Mouse (Mus musculus) right cerebral cortex, postnatal 10 days (tissue): ENCODE measurements around the gene Mymx.
A peak's percentile ranks its signal among the peaks of the same experiment; 100 is the strongest.
"Not testable (repeated sequence)": the region's sequence is repeated elsewhere in the genome, so short reads cannot be mapped to it uniquely, and the experiment has no call there.

Source experiments
- DNase-seq, 2 experiments: peaks; one replicate each; pipeline ENCODE4 v3.0.0; 2021; ENCODE audit warnings: low spot score in 2 of 2

The Mymx gene

GRCm38 (mm10) chr17:45601877-45602304 lies at the start of gene Mymx:
Gene Mymx (minus strand): TSS chr17:45602102.
- DNase-seq: no peak

DNA sequence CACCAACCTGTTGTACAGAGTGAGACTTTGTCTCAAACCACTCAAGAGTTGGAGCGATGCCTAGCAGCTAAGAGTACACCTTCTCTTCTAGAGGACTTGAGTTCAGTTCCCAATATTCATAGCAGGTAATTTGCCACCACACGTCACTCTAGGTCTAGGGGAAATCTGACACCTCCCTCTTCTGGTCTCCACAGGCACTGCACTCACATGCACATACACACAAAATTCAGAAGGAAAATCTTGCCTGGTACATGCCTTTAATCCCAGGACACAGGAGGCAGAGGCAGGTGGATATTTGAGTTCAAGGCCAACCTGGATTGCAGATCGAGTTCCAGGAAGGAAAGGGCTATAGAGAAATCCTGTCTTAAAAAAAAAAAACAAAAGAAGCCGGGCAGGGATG lies 42.3 kb upstream of the Mymx start:
- no peak for DNase-seq

DNA sequence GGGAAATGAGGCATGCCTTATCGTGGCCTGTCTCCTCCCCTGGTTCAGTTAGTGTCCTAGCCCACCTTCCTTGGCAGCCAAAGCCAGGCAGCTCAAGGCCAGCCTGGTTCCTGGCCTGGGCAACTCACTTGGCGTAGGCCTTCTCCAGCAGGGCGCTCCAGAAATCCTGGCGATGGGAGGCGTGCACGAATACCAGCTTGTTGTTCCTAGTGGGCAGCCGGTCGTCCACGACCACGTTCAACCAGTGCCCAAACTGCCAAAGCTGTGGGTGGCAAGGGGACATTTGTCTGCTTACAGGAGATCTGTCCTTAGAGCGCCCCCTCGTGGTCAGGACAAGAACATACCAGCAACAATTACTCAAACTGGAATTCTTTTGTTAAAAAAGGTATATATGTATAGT lies 40.8 kb upstream of the Mymx start:
- peak; percentile 77 to 82 for DNase-seq

GRCm38 (mm10) chr17:45641981-45642380 lies 40.1 kb upstream of the Mymx start:
- DNase-seq: no peak

- DNase-seq: no peak
Observed at GRCm38 (mm10) chr17:45638596-45639295, 36.8 kb upstream of the Mymx start.

- DNase-seq: no peak
Observed at GRCm38 (mm10) chr17:45634033-45634432, 32.1 kb upstream of the Mymx start.

DNA sequence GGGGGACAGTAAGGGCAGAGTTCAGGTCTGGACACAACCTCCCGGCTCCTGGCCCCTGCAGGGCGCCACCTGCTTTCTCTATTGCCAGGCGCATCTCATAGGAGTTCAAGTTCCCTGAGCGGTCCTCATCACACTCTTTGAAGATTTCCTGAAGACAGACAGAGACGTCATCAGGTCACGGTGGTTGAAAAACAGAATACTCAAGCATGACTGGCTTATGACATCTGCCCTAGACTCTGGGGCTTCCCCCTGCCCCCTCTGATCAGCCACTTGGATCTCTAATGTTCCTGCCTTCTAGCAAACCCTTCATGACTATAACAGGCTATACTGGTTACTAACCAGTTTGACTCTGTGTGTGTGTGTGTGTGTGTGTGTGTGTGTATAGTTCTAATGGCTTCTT lies 30.0 kb upstream of the Mymx start:
- DNase-seq: no peak

- no peak for DNase-seq
Observed at GRCm38 (mm10) chr17:45630992-45631391, 29.1 kb upstream of the Mymx start.

- peak; percentile 81 to 86 for DNase-seq
Observed at GRCm38 (mm10) chr17:45629861-45630694, 28.2 kb upstream of the Mymx start.

GRCm38 (mm10) chr17:45628885-45629855 lies 27.3 kb upstream of the Mymx start:
- no peak for DNase-seq

GRCm38 (mm10) chr17:45628160-45628559 lies 26.3 kb upstream of the Mymx start:
- DNase-seq: no peak

- DNase-seq: peak; percentile 83 to 85
Observed at GRCm38 (mm10) chr17:45626577-45627134, 24.8 kb upstream of the Mymx start.

DNA sequence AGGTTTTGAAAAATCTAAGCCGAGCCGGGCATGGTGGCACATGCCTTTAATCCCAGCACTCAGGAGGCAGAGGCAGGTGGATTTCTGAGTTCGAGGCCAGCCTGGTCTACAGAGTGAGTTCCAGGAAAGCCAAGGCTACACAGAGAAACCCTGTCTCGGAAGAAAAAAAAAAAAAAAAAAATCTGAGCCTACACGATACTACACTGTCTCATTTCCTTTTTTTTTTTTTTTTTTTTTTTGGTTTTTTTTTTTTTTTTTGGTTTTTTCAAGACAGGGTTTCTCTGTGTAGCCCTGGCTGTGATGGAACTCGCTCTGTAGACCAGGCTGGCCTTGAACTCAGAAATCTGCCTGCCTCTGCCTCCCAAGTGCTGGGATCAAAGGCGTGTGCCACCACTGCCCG lies 21.5 kb upstream of the Mymx start:
- not testable (repeated sequence) for DNase-seq

GRCm38 (mm10) chr17:45619386-45620256 lies 17.7 kb upstream of the Mymx start:
- no peak for DNase-seq

GRCm38 (mm10) chr17:45618941-45619385 lies 17.1 kb upstream of the Mymx start:
- no peak for DNase-seq

GRCm38 (mm10) chr17:45617655-45618054 lies 15.8 kb upstream of the Mymx start:
- no peak for DNase-seq

DNA sequence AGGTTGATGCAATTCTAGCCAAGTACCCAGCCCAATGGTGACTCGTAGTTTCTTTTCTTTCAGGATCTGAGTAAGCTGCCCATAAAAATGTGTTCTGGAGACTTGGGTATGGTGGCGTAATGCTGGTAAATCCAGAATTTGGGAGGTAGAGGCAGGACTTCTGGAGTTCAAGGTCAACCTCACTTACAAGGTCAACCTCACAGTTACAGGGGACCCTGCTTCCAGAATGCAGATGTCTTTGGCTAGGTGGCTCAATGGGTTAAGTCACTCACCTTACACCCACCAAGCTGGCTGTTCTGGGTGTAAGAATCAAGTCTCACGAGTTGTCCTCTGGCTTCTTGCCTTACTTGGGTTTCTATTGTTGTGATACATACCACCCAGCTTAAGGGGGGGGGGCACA lies 14.8 kb upstream of the Mymx start:
- no peak for DNase-seq

- no peak for DNase-seq
Observed at GRCm38 (mm10) chr17:45616046-45616650, 14.2 kb upstream of the Mymx start.

DNA sequence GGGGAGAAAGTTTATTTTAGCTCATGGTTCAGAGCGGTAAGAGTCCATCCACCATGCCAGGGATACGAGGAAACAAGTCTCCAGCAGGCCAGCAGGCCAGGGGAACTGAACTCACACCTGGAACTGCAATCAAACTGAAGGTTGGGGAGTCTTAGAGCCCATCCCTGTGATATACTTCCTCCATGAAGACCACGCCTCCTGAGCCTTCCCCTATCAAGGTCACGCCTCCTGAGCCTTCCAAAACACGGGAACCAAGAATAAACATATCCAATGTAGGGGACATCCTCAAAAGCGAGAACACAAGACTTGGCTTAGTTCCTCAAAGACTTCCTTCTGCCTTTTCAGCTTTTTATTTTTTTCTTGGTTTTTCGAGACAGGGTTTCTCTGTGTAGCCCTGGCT lies 11.0 kb upstream of the Mymx start:
- DNase-seq: no peak

- DNase-seq: no peak
Observed at GRCm38 (mm10) chr17:45612008-45612407, 10.1 kb upstream of the Mymx start.
